ENCODE assay signal across 23 mouse cellular contexts in genomic region chr12:36078101-36078899, GRCm38 (mm10). TPM values are rescaled to one million over a fixed set of nuclear protein-coding genes. Genes with fewer than 3 reads are reported as not detected.
DNase-seq lines count a peak whose midpoint lies in the region; ATAC-seq and TF ChIP-seq lines count a peak whose summit lies in the region.
"Had no signal": no experiment of that assay in that cellular context is flagged by ENCODE, and none has a peak within 500 bp of the region (broad histone marks: within the 10 kb centered on the region; RNA-seq: fewer than 3 reads in every experiment).

No protein-coding gene starts in this region.

- H3K79me2 ChIP-seq in heart, adult 2 months (replicated peaks; ENCODE audit: control insufficient read depth, insufficient read depth, low read length), result no peaks in the 10 kb centered on the region

- peak; percentile 41 for DNase-seq in thymus, postnatal 0 days (ENCODE audit: low spot score)
- DNase-seq in thymus, postnatal 14 days, result no peak
- no peak for DNase-seq in yolk sac, embryonic 10.5 days (ENCODE audit: low spot score)
- no peak for DNase-seq in heart, adult 2 months
- no peak for DNase-seq in embryonic facial prominence, embryonic 10.5 days (ENCODE audit: low spot score)
- DNase-seq: adrenal gland, adult 2 months; adrenal gland, postnatal 25 days; cerebellum, adult 18-20 months; cerebellum, adult 9-11 months; gastrocnemius, adult 2 months; gastrocnemius, postnatal 36 days; heart, adult 11 months; heart, postnatal 14 days had no signal

- H3K27me3 ChIP-seq in heart, adult 2 months (ENCODE audit: control insufficient read depth, insufficient read depth, low read length), result no peaks in the 10 kb centered on the region
- H3K27me3 ChIP-seq in embryonic facial prominence, embryonic 10.5 days (replicated peaks; ENCODE audit: low read depth, poor library complexity, severe bottlenecking), result no peaks in the 10 kb centered on the region
- H3K27me3 ChIP-seq: embryonic facial prominence, embryonic 15.5 days; hindbrain, embryonic 15.5 days; Patski had no signal

- H3K4me3 ChIP-seq in heart, adult 2 months, result no peak overlapping the region
- no peak overlapping the region for H3K4me3 ChIP-seq in embryonic facial prominence, embryonic 10.5 days
- H3K4me3 ChIP-seq: embryonic facial prominence, embryonic 15.5 days; erythroblast, embryonic 14.5 days; forebrain, embryonic 10.5 days; gastrocnemius, adult 2 months; heart, embryonic 10.5 days; hindbrain, embryonic 10.5 days; hindbrain, embryonic 15.5 days had no signal

- no peaks in the 10 kb centered on the region for H3K36me3 ChIP-seq in heart, adult 2 months (ENCODE audit: control insufficient read depth, insufficient read depth, low read length)
- no peaks in the 10 kb centered on the region for H3K36me3 ChIP-seq in embryonic facial prominence, embryonic 10.5 days (replicated peaks)
- H3K36me3 ChIP-seq: embryonic facial prominence, embryonic 15.5 days; forebrain, embryonic 10.5 days; heart, embryonic 10.5 days; hindbrain, embryonic 10.5 days; hindbrain, embryonic 15.5 days had no signal

- no peak for TF ChIP-seq POLR2A in heart, adult 2 months (IDR thresholded peaks at IDR 0.05; ENCODE audit: insufficient read depth, low read depth, low read length)

- 81% methylated on average over 4 of the region's 4 CpGs for WGBS in heart, adult 2 months
- WGBS in embryonic facial prominence, embryonic 10.5 days, result 79% methylated on average over 4 of the region's 4 CpGs

- no peak for TF ChIP-seq CTCF in heart, adult 2 months (IDR thresholded peaks at IDR 0.05)

- intact Hi-C loops in heart, adult 2 months (cut with DNase I), result no loop called here

- no peaks in the 10 kb centered on the region for H3K4me1 ChIP-seq in heart, adult 2 months (ENCODE audit: control insufficient read depth, insufficient read depth, low read length)
- H3K4me1 ChIP-seq in embryonic facial prominence, embryonic 10.5 days, result 0 out of 2 replicates have a peak, but pooled peaks cover 2% of the 10 kb centered on the region
- H3K4me1 ChIP-seq: embryonic facial prominence, embryonic 15.5 days; hindbrain, embryonic 15.5 days had no signal

- no peak overlapping the region for H3K27ac ChIP-seq in heart, adult 2 months
- H3K27ac ChIP-seq in embryonic facial prominence, embryonic 10.5 days (replicated peaks), result no peak overlapping the region
- H3K27ac ChIP-seq: embryonic facial prominence, embryonic 15.5 days; forebrain, embryonic 10.5 days; gastrocnemius, adult 2 months; heart, embryonic 10.5 days; hindbrain, embryonic 10.5 days; hindbrain, embryonic 15.5 days had no signal

- no peak for TF ChIP-seq EP300 in heart, adult 2 months (IDR thresholded peaks at IDR 0.05; ENCODE audit: insufficient read depth, low read depth, low read length)

- no peaks in the 10 kb centered on the region for H3K9me3 ChIP-seq in embryonic facial prominence, embryonic 10.5 days
- H3K9me3 ChIP-seq: embryonic facial prominence, embryonic 15.5 days; forebrain, embryonic 10.5 days; heart, embryonic 10.5 days; hindbrain, embryonic 10.5 days; hindbrain, embryonic 15.5 days had no signal

- no peak overlapping the region for H3K9ac ChIP-seq in heart, adult 2 months (ENCODE audit: low read depth, low read length)
- H3K9ac ChIP-seq: embryonic facial prominence, embryonic 15.5 days; hindbrain, embryonic 15.5 days had no signal

- peak; percentile 54 for ATAC-seq in activated CD4-positive, CD25-positive, alpha-beta regulatory T cell, adult 4 months
- 0 out of 2 replicates have a peak, but pooled peaks have one; percentile 48 for ATAC-seq in megakaryocyte progenitor cell, adult 5-6 weeks (replicated peaks; ENCODE audit: poor library complexity)
- ATAC-seq: forebrain, embryonic 14.5 days; Patski had no signal

RNA-seq across cellular contexts. Expression of gene Tspan13, which starts 36.0 kb away (rescaled TPM):
- 213 and 218 TPM in 2 replicates for polyA plus RNA-seq in thymus, postnatal 0 days (2015; fragmentation: Nextera tagmentation; extraction: Ambion mirVana)
- 100 to 1,000 TPM; 175 to 254 TPM for polyA plus RNA-seq in activated CD4-positive, CD25-positive, alpha-beta regulatory T cell, adult 4 months (2017; shearing (Covaris generic))
- 32.4 and 48.3 TPM in 2 replicates for total RNA-seq in megakaryocyte progenitor cell, adult 5-6 weeks (2015)
- 17.9 and 23.7 TPM in 2 replicates for total RNA-seq in megakaryocyte progenitor cell, adult 5-6 weeks (2017)
- 10 to 100 TPM; 41.2 to 47.2 TPM for total RNA-seq in heart, adult 2 months (2021)
- 61.1 and 73.0 TPM in 2 replicates for polyA plus RNA-seq in heart, adult 2 months (2012; rRNA removed)
- 105 and 112 TPM in 2 replicates for polyA plus RNA-seq in embryonic facial prominence, embryonic 10.5 days (2016; fragmentation: Nextera tagmentation; extraction: Ambion mirVana)
